Mouse (Mus musculus): ENCODE measurements around the gene Gm5678. TPM values are rescaled to one million over a fixed set of nuclear protein-coding genes. Genes with fewer than 3 reads are reported as not detected.
"Not testable (repeated sequence)": the region's sequence is repeated elsewhere in the genome, so short reads cannot be mapped to it uniquely, and the experiment has no call there.

Gm5678 gene
- polyA plus RNA-seq, 1 experiment from 2014 or later: not detected

DNA sequence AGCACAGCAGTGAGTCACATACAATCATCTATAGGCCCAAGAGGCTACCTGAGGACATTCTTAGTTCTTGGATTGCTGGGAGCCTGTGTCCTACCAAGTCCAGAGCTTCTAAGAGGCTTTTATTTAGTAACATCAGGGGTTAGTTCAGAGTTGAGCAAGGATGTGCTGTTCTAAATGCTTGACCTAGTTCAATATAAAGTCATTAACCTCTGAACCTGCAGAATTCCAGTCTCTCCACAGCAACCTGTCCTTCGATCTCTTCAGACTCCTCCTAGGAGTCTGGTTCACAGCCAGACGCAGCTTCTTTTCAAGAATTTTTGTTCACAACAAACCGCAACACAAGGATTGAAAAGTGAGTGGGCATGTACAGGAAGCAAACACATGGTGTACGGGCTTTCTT is 16.9 kb upstream of the Gm5678 start:
- no peak for ATAC-seq (replicated peaks)
- Histone ChIP-seq H3K36me3 (peaks cover 20% of the 10 kb centered on the region), H3K4me3 (no peak overlapping the region), H3K27me3 (no peaks in the 10 kb centered on the region), H3K27ac (replicated peaks) (no peak overlapping the region), H3K9ac (replicated peaks) (no peak overlapping the region), H3K4me2 (replicated peaks) (no peak overlapping the region), H3K9me3 (no peaks in the 10 kb centered on the region), H3K4me1 (peaks cover 13% of the 10 kb centered on the region)
- WGBS: 94% methylated on average over 4 of the region's 4 CpGs

DNA sequence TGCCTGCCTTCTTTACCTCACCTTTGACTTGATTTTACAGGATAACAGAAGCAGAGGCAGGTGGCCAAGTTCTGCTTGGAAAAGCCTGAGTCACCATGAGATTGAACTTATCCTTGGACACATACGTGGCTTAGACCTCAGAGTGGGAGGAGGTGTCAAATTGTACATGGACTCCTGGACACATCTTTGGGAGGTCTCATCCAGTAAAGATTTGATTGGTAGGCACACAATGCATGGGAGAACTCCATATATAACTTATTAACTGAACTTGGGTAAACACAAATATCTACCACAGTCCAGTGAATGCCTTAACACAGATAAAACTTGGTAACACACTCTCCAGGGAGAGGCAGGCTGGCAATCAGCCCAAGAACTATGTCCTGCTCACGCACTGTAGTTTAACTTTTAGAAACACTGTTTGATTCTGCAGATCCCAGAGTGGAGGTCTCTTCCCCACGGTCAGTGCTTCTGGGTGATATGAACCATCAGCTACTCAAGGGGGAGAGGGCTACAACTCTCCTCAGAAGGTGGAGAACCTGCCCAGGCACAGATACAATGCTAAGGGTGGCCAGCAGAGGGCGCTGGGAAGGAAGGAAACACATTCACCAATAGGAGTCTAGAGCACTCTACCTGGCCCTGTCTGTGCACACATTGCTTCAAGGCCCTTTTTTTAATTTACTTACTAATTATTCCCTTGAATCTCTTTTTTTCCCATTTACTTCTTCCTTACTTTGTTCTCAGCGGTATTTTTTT is 12.6 kb upstream of the Gm5678 start:
- Histone ChIP-seq H3K4me1 (no peaks in the 10 kb centered on the region), H3K4me3 (no peak overlapping the region), H3K9ac (replicated peaks) (no peak overlapping the region), H3K27ac (replicated peaks) (no peak overlapping the region), H3K4me2 (replicated peaks) (no peak overlapping the region), H3K36me3 (peaks cover 19% of the 10 kb centered on the region), H3K9me3 (no peaks in the 10 kb centered on the region), H3K27me3 (no peaks in the 10 kb centered on the region)
- WGBS: 38% methylated on average over 5 of the region's 5 CpGs
- no peak for ATAC-seq (replicated peaks)

DNA sequence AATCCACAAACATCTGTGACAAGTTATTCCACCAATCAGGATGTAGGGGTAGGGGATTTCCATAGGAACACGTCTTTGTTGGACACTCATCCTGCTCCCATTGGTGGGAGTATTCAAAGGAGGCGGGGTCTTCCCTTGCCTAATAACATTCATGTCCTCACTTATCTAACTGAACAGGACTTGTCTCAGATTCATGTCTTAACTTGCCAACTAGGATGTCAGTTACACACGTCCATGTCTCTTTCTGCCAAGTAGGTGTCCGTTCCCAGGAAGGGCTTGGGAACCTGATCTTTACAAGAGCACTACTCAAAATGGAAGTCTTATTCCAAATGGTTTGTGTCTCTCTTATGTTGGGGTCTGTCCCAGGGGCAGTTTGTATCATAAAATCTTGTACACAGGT is 4.1 kb upstream of the Gm5678 start:
- H3K27me3 ChIP-seq; H3K27ac ChIP-seq (replicated peaks); H3K4me2 ChIP-seq (replicated peaks); ATAC-seq (replicated peaks); H3K4me1 ChIP-seq; H3K9ac ChIP-seq (replicated peaks); H3K36me3 ChIP-seq; H3K4me3 ChIP-seq; H3K9me3 ChIP-seq: not testable (repeated sequence)
- WGBS: 87% methylated on average over 4 of the region's 4 CpGs

DNA sequence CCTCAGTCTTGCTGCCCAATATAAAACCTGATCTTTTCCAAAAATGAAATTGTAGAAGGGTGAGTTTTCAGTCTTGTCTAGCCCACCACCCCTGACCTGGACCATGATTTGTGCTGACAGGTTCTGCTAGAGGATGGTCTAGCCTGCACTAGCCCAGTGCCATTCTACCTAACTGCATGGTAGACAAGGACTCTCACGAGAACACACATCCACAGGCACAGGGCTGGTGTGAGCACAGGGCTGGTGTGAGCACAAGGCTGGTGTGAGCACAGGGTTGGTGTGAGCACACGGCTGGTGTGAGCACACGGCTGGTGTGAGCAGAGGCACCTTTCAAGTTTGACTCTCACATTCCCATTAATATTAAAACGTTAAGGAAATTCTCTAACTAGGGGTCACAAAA is 3.2 kb upstream of the Gm5678 start:
- Histone ChIP-seq H3K4me3 (no peak overlapping the region), H3K4me2 (replicated peaks) (no peak overlapping the region), H3K27me3 (no peaks in the 10 kb centered on the region), H3K9me3 (no peaks in the 10 kb centered on the region), H3K9ac (replicated peaks) (no peak overlapping the region), H3K36me3 (no peaks in the 10 kb centered on the region), H3K4me1 (no peaks in the 10 kb centered on the region), H3K27ac (replicated peaks) (no peak overlapping the region)
- 78% methylated on average over 4 of the region's 4 CpGs for WGBS
- ATAC-seq (replicated peaks): no peak

DNA sequence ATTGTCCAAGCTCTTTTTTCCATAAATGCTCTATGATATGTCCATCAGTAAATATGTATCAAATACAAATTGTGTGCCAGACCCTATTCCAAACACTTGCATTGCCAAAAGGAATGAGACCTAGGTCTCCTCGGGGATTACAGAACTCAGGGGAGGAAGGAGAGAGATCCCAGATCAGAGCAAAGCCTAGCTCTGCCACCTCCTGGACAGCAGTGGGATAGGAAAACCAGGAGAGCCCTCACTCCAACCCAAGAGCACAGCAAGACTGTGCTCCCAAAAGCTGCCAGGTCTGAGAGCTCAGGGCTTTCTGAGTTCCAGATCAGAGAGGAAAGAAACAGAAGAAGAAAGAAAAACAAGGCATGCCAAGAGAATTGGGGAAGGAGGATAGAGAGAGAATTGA is 1.2 kb upstream of the Gm5678 start:
- 23% methylated on average over 1 of the region's 1 CpGs for WGBS
- no peaks in the 10 kb centered on the region for H3K4me1 ChIP-seq
- H3K4me2 ChIP-seq (replicated peaks): no peak overlapping the region
- ATAC-seq (replicated peaks): no peak
- H3K27me3 ChIP-seq: no peaks in the 10 kb centered on the region
- H3K9me3 ChIP-seq: no peaks in the 10 kb centered on the region
- no peak overlapping the region for H3K4me3 ChIP-seq
- no peaks in the 10 kb centered on the region for H3K36me3 ChIP-seq
- no peak overlapping the region for H3K9ac ChIP-seq (replicated peaks)
- no peak overlapping the region for H3K27ac ChIP-seq (replicated peaks)

DNA sequence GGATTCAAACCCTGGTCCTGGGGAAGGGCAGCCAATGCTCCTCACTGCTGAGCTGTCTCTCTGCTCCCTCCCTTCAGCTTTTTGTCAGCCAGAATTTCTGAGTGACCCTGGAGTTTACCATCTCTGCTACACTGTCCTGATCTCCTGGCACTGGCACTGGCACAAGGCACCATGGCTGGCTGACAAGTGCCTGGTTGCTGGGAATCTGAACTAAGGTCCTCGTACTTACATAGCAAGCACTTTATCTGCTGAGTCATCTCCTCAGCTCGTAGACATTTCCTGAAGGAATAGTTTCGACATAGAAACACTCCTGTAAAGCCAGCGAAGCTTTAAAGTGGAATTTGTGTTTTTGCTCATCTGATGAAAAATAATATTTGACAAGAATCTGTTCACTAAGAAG is 16.1 kb downstream of the Gm5678 start:
- Histone ChIP-seq H3K27me3 (no peaks in the 10 kb centered on the region), H3K36me3 (no peaks in the 10 kb centered on the region), H3K9ac (replicated peaks) (no peak overlapping the region), H3K27ac (replicated peaks) (no peak overlapping the region), H3K4me2 (replicated peaks) (no peak overlapping the region), H3K4me1 (no peaks in the 10 kb centered on the region), H3K4me3 (no peak overlapping the region), H3K9me3 (no peaks in the 10 kb centered on the region)
- no peak for ATAC-seq (replicated peaks)
- WGBS: 75% methylated on average over 4 of the region's 4 CpGs

DNA sequence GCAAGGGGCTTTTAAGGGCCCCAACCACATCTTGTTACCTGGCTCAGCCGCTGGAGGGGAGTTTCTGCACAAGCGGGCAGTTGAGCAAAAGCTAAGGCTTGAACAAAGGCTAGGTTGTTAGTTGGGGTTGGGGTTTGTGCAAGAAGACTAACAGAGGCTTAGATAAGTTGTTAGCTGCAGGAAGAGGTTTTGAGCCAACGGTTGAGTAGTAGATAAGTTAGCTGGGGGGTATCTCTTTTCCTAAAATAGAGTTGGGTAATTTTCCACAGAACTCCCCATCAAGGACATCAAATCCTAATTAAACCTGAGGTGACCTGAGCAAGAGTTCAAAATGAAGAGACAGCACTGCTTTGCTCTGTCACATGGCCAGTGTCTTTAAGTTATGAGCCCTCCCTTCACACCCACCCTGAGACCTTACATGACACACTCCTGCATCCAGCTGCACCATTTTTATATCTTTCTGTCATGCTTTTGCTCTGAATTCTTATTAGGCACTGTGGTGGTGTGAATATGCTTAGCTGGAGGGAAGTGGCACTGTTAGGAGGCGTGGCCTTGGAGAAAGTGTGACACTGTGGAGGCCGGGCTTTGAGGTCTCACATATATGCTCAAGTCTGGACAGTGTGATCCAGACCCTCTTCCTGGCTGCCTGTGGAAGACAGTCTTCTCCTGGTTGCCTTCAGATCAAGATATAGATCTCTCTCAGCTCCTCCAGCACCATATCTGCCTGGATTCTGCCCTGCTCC is 20.7 kb downstream of the Gm5678 start:
- Histone ChIP-seq H3K27me3 (no peaks in the 10 kb centered on the region), H3K9me3 (no peaks in the 10 kb centered on the region), H3K27ac (replicated peaks) (no peak overlapping the region), H3K4me2 (replicated peaks) (no peak overlapping the region), H3K4me1 (no peaks in the 10 kb centered on the region), H3K9ac (replicated peaks) (no peak overlapping the region), H3K36me3 (no peaks in the 10 kb centered on the region), H3K4me3 (no peak overlapping the region)
- no peak for ATAC-seq (replicated peaks)
- 83% methylated on average over 5 of the region's 5 CpGs for WGBS

DNA sequence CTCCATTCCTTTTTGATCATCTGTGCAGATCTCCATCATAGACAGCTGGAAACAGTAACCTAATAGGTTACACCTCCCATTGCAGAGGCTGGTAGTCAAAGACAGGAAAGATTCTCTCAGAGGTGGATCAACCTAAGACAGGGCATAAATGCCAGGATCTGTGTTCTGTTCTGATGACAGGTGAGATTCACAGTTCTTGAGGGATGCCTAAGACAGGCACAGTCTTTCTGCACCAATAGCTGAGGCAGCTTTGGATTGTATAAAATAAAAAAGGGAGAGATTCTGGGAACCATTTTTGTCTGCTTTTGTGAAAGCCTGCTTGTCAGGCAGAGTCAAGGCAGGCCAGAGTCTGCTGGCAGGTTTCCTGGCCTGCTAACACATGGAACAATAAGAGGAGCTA is 40.1 kb downstream of the Gm5678 start:
- no peak for ATAC-seq (replicated peaks)
- H3K36me3 ChIP-seq: no peaks in the 10 kb centered on the region
- no peak overlapping the region for H3K9ac ChIP-seq (replicated peaks)
- H3K4me2 ChIP-seq (replicated peaks): no peak overlapping the region
- H3K4me1 ChIP-seq: no peaks in the 10 kb centered on the region
- H3K27ac ChIP-seq (replicated peaks): no peak overlapping the region
- 0 out of 2 replicates have a peak, but pooled peaks cover 12% of the 10 kb centered on the region for H3K9me3 ChIP-seq
- no peak overlapping the region for H3K4me3 ChIP-seq
- H3K27me3 ChIP-seq: no peaks in the 10 kb centered on the region

DNA sequence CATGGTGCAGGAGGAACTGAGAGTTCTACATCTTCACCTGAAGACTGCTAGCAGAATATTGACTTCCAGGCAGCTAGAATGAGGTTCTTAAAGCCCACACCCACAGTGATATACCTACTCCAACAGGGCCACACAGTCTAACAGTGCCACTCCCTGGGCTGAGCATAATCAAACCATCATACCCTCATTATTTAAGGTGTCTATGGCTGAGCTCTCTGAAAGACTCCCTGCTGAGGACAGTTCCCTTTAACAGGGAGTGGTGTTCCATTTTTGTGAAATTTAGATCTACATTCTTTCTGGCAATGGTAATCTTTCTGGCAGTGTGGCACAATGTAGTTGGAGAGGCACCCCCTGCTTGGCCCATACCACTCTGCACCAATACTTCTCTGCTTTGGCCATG is 41.6 kb downstream of the Gm5678 start:
- Histone ChIP-seq H3K9me3 (0 out of 2 replicates have a peak, but pooled peaks cover 12% of the 10 kb centered on the region), H3K4me1 (no peaks in the 10 kb centered on the region), H3K27ac (replicated peaks) (no peak overlapping the region), H3K4me2 (replicated peaks) (no peak overlapping the region), H3K4me3 (no peak overlapping the region), H3K9ac (replicated peaks) (no peak overlapping the region), H3K36me3 (no peaks in the 10 kb centered on the region), H3K27me3 (no peaks in the 10 kb centered on the region)
- no peak for ATAC-seq (replicated peaks)

DNA sequence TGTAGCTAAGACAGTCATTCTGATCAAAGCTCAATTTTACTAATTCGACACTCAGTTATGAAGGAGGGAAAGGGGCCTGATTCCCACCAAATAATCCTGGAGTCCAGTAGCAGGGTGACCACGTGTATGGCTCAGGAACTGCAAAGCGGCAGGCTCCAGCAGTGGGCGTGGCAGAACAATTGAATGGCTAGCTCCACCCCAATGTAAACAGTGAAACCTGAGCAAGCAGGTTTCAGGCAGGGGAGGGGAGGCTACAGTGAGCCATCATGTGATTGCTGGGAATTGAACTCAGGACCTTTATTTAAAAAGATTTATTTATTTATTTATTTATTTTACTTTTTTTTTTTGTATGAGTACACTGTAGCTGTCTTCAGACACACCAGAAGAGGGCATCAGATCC is 42.6 kb downstream of the Gm5678 start:
- H3K4me1 ChIP-seq; H3K27ac ChIP-seq (replicated peaks); H3K4me3 ChIP-seq; H3K4me2 ChIP-seq (replicated peaks); ATAC-seq (replicated peaks); H3K27me3 ChIP-seq; H3K9ac ChIP-seq (replicated peaks); H3K36me3 ChIP-seq: not testable (repeated sequence)
- 0 out of 2 replicates have a peak, but pooled peaks cover 12% of the 10 kb centered on the region for H3K9me3 ChIP-seq
- 35% methylated on average over 4 of the region's 4 CpGs for WGBS

DNA sequence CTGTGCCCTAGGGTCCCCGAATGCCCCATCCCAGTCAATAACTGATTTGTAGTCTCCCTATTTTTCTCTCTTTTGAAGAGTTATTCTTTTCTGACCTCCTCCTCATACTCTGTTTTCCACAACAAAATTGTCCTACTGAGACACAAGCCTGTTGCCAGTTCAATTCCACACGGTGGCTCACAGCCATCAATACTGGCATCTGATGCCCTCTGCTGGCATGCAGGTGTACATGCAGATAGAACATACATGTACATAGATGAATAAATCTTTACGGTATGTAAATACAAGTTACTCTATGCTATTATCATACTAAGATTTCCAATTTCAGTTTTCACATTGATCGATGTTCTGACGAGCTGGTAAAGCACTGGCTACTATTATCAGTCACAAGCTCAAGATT is 43.2 kb downstream of the Gm5678 start:
- Histone ChIP-seq H3K27me3 (no peaks in the 10 kb centered on the region), H3K27ac (replicated peaks) (no peak overlapping the region), H3K9ac (replicated peaks) (no peak overlapping the region), H3K4me3 (no peak overlapping the region), H3K4me1 (no peaks in the 10 kb centered on the region), H3K36me3 (no peaks in the 10 kb centered on the region), H3K9me3 (0 out of 2 replicates have a peak, but pooled peaks cover 12% of the 10 kb centered on the region), H3K4me2 (replicated peaks) (no peak overlapping the region)
- ATAC-seq (replicated peaks): no peak
- 93% methylated on average over 5 of the region's 5 CpGs for WGBS

DNA sequence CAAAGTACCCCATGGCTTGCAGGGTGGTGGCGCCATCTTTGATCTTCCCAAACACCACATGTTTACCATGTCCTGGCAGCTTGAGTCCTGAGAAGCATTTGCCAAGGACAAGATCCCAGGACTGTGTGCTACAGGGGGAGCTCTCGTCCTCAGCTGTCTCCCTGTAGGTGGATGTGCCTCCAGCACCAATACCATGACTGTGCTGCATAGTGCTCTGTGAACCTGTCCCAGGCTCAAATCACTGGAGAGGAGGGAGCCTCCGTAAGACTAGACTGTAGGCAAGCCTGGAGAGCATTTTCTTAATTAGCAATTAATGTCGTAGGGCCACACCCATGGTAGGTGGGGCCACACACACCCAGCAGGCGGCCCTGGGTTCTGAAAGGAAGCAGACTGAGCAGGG is 48.5 kb downstream of the Gm5678 start:
- Histone ChIP-seq H3K27ac (replicated peaks) (no peak overlapping the region), H3K4me2 (replicated peaks) (no peak overlapping the region), H3K36me3 (no peaks in the 10 kb centered on the region), H3K9me3 (no peaks in the 10 kb centered on the region), H3K4me1 (no peaks in the 10 kb centered on the region), H3K4me3 (no peak overlapping the region), H3K27me3 (peaks cover 8% of the 10 kb centered on the region), H3K9ac (replicated peaks) (no peak overlapping the region)
- WGBS: 84% methylated on average over 5 of the region's 5 CpGs
- ATAC-seq (replicated peaks): no peak

DNA sequence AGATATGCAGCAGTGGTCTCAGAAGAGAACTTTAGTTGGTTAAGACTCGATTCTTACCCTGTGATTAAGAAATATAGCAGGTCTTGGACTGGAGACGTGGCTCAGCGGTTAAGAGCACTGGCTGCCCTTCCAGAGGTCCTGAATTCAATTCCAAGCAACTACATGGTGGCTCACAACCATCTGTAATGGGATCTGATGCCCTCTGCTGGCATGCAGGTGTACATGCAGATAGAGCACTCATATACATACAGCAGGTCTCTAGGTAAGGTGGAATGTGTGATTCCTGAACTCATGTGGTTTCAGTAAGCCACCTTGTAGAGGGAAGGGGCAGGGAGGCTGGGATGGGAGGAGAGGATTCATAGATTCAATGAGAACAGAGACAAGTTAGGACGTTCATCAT is 50.3 kb downstream of the Gm5678 start:
- WGBS: 83% methylated on average over 4 of the region's 4 CpGs

More for the DNA sequence above, 50.3 kb downstream of the Gm5678 start:
- H3K27ac ChIP-seq (replicated peaks): no peak overlapping the region
- no peak for ATAC-seq (replicated peaks)
- peaks cover 27% of the 10 kb centered on the region for H3K27me3 ChIP-seq
- H3K9me3 ChIP-seq: no peaks in the 10 kb centered on the region
- no peaks in the 10 kb centered on the region for H3K36me3 ChIP-seq
- H3K4me3 ChIP-seq: no peak overlapping the region
- no peak overlapping the region for H3K4me2 ChIP-seq (replicated peaks)
- no peak overlapping the region for H3K9ac ChIP-seq (replicated peaks)
- peaks cover 8% of the 10 kb centered on the region for H3K4me1 ChIP-seq

Data from forebrain, embryonic 15.5 days (tissue).